Mouse (Mus musculus): Measurements from ENCODE around the gene Stim1. TPM values are rescaled to one million over a fixed set of nuclear protein-coding genes. Genes with fewer than 3 reads are reported as not detected.

The Stim1 gene
- polyA plus RNA-seq, 1 experiment from 2014 or later, result 36.4 TPM

DNA sequence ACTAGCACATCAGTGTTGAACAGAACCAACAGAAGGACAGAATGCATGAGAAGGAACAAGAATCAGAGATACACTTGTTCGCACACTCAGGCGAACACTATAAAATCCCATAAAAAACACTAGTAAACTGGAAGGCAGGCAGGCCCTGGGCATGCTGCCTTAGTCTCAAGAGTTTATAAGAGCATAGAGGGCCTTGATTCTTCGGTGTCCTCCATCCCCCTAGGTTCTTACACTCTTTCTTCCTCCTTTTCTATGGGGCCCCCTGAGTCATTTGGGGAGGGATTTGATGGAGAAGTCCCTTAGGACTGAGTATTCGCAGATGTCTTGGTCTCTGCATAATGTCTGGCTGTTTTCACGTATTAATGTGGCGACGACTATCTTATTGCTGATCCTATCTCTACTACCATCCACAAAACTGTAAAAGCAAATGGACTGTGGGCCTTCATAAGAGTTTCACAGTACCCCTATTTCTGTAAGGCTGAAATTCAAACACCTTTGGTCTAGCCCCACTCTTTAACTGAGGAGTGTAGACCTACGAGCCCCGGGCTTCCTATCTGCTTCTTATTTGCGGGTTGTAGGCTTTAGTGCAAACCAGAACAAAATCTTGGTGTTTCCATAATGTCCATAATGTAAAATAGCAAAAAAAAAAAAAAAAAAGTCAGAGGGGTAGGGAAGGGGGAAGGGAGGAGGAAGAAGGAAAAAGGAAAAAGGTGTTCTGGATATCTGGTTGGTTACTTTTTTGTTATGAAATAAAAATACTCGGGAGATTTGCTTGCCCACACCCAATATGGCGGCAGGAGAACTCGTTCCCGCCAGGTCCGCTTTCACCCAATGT lies 173.4 kb downstream of the Stim1 start:
- DNase-seq (ENCODE audit: low spot score), result no peak
- Histone ChIP-seq H3K36me3 (ENCODE audit: control insufficient read depth, insufficient read depth, low read length) (peaks cover 23% of the 10 kb centered on the region), H3K27ac (replicated peaks; ENCODE audit: low read depth, low read length) (peak overlapping the region; percentile 92), H3K4me3 (ENCODE audit: low read depth, low read length) (peak overlapping the region; percentile 91), H3K4me1 (ENCODE audit: control insufficient read depth, insufficient read depth, low read length) (peaks cover 13% of the 10 kb centered on the region), H3K27me3 (replicated peaks; ENCODE audit: control insufficient read depth, insufficient read depth, low read length) (no peaks in the 10 kb centered on the region; the same call in 1 of the 2 replicates), H3K9ac (ENCODE audit: low read depth, low read length) (no peak overlapping the region; the same call in 1 of the 2 replicates), H3K4me2 (ENCODE audit: low read depth, low read length) (peak overlapping the region; percentile 61), H3K9me3 (ENCODE audit: control insufficient read depth, low read length) (no peaks in the 10 kb centered on the region)
- WGBS, result 51% methylated on average over 15 of the region's 15 CpGs
- ATAC-seq (ENCODE audit: low read depth), result no peak

DNA sequence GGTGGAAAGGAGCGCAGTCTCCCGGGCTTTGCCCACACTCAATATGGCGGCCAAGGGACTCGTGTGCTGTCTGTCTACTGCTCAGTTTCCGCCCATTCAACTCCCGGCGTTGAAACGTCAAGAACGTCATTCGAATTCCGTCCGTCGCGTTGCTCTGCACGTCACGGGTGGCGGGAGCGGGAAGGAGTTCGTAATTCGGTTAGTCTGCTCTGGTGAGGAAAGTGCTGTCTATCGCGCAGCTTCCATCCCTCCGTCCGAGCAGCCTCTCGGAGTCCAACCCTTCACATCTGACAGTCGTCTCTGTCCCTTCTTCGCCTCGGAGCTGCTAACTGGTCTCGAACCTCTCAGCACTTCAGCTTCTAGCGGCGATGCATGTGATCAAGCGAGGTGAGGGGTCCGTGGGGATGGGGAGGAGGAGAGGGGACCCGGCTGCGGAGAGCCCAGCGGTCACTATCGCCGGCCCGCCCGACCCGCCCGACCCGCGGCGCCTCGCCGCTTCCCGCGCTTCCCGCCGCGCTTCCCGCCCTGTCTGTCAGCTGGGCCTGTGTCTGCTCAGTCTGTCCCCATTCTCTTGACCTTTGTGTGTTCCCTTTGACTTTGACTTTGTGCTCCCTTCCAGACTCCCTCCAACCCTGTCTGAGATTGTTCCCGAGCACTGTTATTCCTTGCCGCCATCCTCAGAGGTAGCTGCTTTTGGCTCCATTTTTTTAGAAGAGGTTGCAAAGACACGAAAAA lies 174.2 kb downstream of the Stim1 start, which contains the start of gene Rrm1:
Gene Rrm1, plus strand, starts transcription at position 39 of the 735 bp plus-strand sequence.
- H3K4me3 ChIP-seq (ENCODE audit: low read depth, low read length), result peak within 1 kb of the TSS; percentile 91
- H3K27ac ChIP-seq (replicated peaks; ENCODE audit: low read depth, low read length), result peak within 1 kb of the TSS; percentile 92
- H3K36me3 ChIP-seq (ENCODE audit: control insufficient read depth, insufficient read depth, low read length), result peaks cover 31% of the 10 kb centered on the region
- DNase-seq (ENCODE audit: low spot score), result peak; percentile 99
- H3K9me3 ChIP-seq (ENCODE audit: control insufficient read depth, low read length), result no peaks in the 10 kb centered on the region
- peak; percentile 99 for ATAC-seq (ENCODE audit: low read depth)
- H3K27me3 ChIP-seq (replicated peaks; ENCODE audit: control insufficient read depth, insufficient read depth, low read length), result no peaks in the 10 kb centered on the region; the same call in 1 of the 2 replicates
- peaks cover 13% of the 10 kb centered on the region for H3K4me1 ChIP-seq (ENCODE audit: control insufficient read depth, insufficient read depth, low read length)
- peak within 1 kb of the TSS; percentile 61 for H3K4me2 ChIP-seq (ENCODE audit: low read depth, low read length)
- WGBS, result under 1% methylated on average over 52 of the region's 56 CpGs
- H3K9ac ChIP-seq (ENCODE audit: low read depth, low read length), result peak within 1 kb of the TSS; percentile 95

DNA sequence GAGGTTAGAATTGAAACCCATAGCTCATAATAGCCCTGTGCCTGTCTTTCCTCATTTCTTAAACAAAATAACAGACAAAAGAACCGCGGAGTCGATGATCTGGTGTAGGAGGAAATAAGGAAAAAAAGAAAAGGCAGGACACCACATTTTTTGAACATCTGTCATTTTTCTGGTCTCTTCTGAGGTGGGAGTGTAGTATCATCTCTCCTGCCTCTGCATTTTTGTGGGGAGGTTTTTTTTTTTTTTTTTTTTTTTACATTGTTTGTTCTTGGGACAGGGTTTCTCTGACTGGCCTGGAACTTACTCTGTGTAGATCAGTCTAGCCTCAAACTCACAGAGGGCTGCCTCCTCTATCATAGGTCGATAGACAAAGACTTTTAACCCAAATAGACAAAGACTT lies 174.8 kb downstream of the Stim1 start:
- DNase-seq (ENCODE audit: low spot score), result no peak

DNA sequence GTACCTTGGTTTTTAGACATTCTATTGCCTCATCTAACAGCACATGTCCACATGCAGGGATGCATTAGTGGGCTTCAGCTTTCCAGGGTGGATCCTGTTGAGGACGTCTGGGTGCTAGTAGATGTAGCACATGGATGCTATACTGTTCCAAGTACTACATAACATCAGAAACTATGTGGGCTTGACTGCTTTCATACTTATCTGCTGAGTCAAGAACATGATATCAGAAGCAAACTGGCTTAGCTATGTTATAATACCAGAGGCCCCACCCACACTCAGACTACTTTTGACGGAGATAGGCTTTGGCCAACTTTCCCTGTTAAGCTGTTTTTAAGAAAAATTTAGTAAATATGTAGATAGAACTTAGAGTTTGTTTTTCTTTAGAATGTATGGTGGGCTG lies 176.7 kb downstream of the Stim1 start:
- Histone ChIP-seq H3K9me3 (ENCODE audit: control insufficient read depth, low read length) (no peaks in the 10 kb centered on the region), H3K4me2 (ENCODE audit: low read depth, low read length) (no peak overlapping the region), H3K36me3 (ENCODE audit: control insufficient read depth, insufficient read depth, low read length) (peaks cover 52% of the 10 kb centered on the region), H3K9ac (ENCODE audit: low read depth, low read length) (no peak overlapping the region), H3K4me3 (ENCODE audit: low read depth, low read length) (no peak overlapping the region), H3K4me1 (ENCODE audit: control insufficient read depth, insufficient read depth, low read length) (peaks cover 13% of the 10 kb centered on the region), H3K27ac (replicated peaks; ENCODE audit: low read depth, low read length) (no peak overlapping the region), H3K27me3 (replicated peaks; ENCODE audit: control insufficient read depth, insufficient read depth, low read length) (no peaks in the 10 kb centered on the region; the same call in 1 of the 2 replicates)
- WGBS, result 80% methylated on average over 2 of the region's 2 CpGs
- ATAC-seq (ENCODE audit: low read depth) (no peak), DNase-seq (ENCODE audit: low spot score) (no peak)

More for the DNA sequence above, 174.8 kb downstream of the Stim1 start:
- WGBS, result 0% methylated on average over 4 of the region's 4 CpGs
- Histone ChIP-seq H3K27ac (replicated peaks; ENCODE audit: low read depth, low read length) (peak overlapping the region; percentile 92), H3K36me3 (ENCODE audit: control insufficient read depth, insufficient read depth, low read length) (peaks cover 36% of the 10 kb centered on the region), H3K4me2 (ENCODE audit: low read depth, low read length) (peak overlapping the region; percentile 61), H3K27me3 (replicated peaks; ENCODE audit: control insufficient read depth, insufficient read depth, low read length) (no peaks in the 10 kb centered on the region; the same call in 1 of the 2 replicates), H3K9me3 (ENCODE audit: control insufficient read depth, low read length) (no peaks in the 10 kb centered on the region), H3K9ac (ENCODE audit: low read depth, low read length) (peak overlapping the region; percentile 95), H3K4me3 (ENCODE audit: low read depth, low read length) (peak overlapping the region; percentile 91), H3K4me1 (ENCODE audit: control insufficient read depth, insufficient read depth, low read length) (peaks cover 13% of the 10 kb centered on the region)
- ATAC-seq (ENCODE audit: low read depth), result no peak

DNA sequence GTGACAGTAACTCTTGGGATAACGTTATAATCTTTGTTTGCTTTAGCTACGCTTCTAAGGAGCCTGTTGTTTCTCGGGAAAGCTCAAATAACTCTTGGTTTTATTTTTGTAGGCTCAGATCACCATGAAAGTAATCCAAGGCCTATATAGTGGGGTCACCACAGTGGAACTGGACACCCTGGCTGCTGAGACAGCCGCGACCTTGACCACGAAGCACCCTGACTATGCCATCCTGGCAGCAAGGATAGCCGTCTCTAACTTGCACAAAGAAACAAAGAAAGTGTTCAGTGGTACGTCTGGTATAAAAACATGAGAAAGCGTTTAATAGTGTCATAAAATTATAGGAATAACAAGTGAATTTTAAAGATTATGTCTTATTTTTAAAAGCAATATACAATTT lies 178.8 kb downstream of the Stim1 start:
- Histone ChIP-seq H3K9me3 (ENCODE audit: control insufficient read depth, low read length) (no peaks in the 10 kb centered on the region), H3K4me1 (ENCODE audit: control insufficient read depth, insufficient read depth, low read length) (peaks cover 13% of the 10 kb centered on the region), H3K4me2 (ENCODE audit: low read depth, low read length) (no peak overlapping the region), H3K9ac (ENCODE audit: low read depth, low read length) (no peak overlapping the region), H3K4me3 (ENCODE audit: low read depth, low read length) (no peak overlapping the region), H3K36me3 (ENCODE audit: control insufficient read depth, insufficient read depth, low read length) (peaks cover 73% of the 10 kb centered on the region), H3K27ac (replicated peaks; ENCODE audit: low read depth, low read length) (no peak overlapping the region), H3K27me3 (replicated peaks; ENCODE audit: control insufficient read depth, insufficient read depth, low read length) (no peaks in the 10 kb centered on the region)
- ATAC-seq (ENCODE audit: low read depth) (no peak), DNase-seq (ENCODE audit: low spot score) (no peak)
- 91% methylated on average over 9 of the region's 9 CpGs for WGBS

DNA sequence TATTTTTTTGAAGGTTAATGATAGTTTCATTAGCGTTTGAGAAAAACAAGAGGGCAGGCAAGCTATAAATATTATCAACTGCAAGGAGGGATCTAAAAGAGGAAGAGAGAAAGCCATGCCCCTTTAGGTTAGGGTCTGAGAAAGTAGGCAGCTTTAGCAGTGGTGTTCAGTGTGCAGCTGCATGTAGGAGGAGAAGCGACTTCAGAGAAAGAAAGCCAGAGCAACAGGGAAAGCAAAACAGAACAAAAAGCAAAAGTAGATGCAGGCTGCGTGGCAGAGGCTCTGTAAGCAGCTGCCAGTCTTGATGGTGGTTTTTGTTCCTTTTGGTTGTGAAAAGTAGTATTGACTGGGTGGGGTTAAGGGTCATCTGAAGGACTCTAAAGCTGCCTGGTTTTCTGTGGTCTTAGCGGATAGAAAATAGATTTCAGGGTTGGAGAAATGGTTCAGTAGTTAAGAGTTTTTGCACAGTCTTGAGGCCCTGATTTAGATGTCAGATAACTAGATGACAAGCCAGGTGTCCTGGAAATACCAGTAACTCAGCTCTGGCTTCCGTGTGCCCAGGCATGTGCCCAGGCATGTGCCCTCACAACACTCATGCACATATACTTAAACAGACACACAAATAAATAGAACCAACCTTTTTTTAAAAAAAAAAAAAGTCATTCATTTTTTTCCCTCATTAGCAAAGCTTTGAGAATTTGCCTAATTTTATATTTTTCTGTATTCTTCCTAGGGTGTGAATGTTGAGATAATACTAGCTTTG lies 191.2 kb downstream of the Stim1 start:
- ATAC-seq (ENCODE audit: low read depth) (no peak), DNase-seq (ENCODE audit: low spot score) (no peak)
- Histone ChIP-seq H3K4me1 (ENCODE audit: control insufficient read depth, insufficient read depth, low read length) (no peaks in the 10 kb centered on the region), H3K36me3 (ENCODE audit: control insufficient read depth, insufficient read depth, low read length) (peaks cover 97% of the 10 kb centered on the region), H3K4me2 (ENCODE audit: low read depth, low read length) (no peak overlapping the region), H3K9ac (ENCODE audit: low read depth, low read length) (no peak overlapping the region), H3K9me3 (ENCODE audit: control insufficient read depth, low read length) (no peaks in the 10 kb centered on the region), H3K4me3 (ENCODE audit: low read depth, low read length) (no peak overlapping the region), H3K27me3 (replicated peaks; ENCODE audit: control insufficient read depth, insufficient read depth, low read length) (no peaks in the 10 kb centered on the region), H3K27ac (replicated peaks; ENCODE audit: low read depth, low read length) (no peak overlapping the region)
- 88% methylated on average over 5 of the region's 5 CpGs for WGBS

DNA sequence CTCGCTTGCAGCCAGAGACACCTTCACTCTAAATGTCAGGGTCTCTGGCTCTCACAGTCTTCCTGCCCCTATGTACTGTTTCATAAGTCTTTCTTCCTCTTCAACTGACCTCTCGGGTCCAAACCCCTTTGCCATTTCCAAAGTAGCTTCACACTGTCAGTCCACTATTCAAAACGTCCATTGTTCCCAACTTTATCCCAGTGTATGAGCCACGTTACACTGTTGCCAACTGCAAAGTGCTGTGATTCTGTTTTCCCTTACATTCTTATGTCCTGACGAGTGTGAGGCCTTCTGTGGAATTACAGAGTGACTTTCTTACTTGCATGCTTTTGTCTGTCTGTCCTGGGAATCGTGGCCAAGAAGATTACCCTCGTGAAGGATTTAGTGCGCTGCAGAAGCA lies 200.0 kb downstream of the Stim1 start:
- peaks cover 71% of the 10 kb centered on the region for H3K36me3 ChIP-seq (ENCODE audit: control insufficient read depth, insufficient read depth, low read length)
- H3K27ac ChIP-seq (replicated peaks; ENCODE audit: low read depth, low read length), result no peak overlapping the region
- no peak overlapping the region for H3K9ac ChIP-seq (ENCODE audit: low read depth, low read length)
- no peak overlapping the region for H3K4me3 ChIP-seq (ENCODE audit: low read depth, low read length)
- 85% methylated on average over 8 of the region's 8 CpGs for WGBS
- no peak overlapping the region for H3K4me2 ChIP-seq (ENCODE audit: low read depth, low read length)
- DNase-seq (ENCODE audit: low spot score) (no peak), ATAC-seq (ENCODE audit: low read depth) (no peak)
- H3K27me3 ChIP-seq (replicated peaks; ENCODE audit: control insufficient read depth, insufficient read depth, low read length), result no peaks in the 10 kb centered on the region
- H3K4me1 ChIP-seq (ENCODE audit: control insufficient read depth, insufficient read depth, low read length), result no peaks in the 10 kb centered on the region
- H3K9me3 ChIP-seq (ENCODE audit: control insufficient read depth, low read length), result no peaks in the 10 kb centered on the region

DNA sequence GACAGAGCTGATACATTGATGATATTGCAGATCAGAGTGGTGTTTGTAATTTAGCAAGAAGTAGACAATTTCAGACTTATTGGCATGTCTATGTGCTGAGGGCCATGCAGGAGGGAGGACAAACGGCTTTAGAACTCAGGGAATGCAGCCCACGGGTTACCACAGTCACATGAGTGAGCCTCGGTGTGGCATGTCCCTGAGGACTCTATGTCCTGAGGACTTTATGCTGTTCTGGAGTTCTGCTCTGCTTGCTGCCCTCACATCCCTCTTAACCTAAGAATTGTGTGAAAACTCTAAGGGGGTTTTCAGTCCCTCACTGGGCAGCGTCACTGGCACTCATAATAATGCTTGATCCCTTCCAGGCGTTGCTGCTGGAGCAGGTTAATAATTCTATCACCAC lies 205.1 kb downstream of the Stim1 start:
- 59% methylated on average over 5 of the region's 5 CpGs for WGBS
- H3K4me1 ChIP-seq (ENCODE audit: control insufficient read depth, insufficient read depth, low read length), result no peaks in the 10 kb centered on the region
- H3K27ac ChIP-seq (replicated peaks; ENCODE audit: low read depth, low read length), result no peak overlapping the region
- no peak overlapping the region for H3K4me3 ChIP-seq (ENCODE audit: low read depth, low read length)
- ATAC-seq (ENCODE audit: low read depth) (no peak), DNase-seq (ENCODE audit: low spot score) (no peak)
- peaks cover 21% of the 10 kb centered on the region for H3K36me3 ChIP-seq (ENCODE audit: control insufficient read depth, insufficient read depth, low read length)
- H3K9ac ChIP-seq (ENCODE audit: low read depth, low read length), result no peak overlapping the region
- no peaks in the 10 kb centered on the region for H3K9me3 ChIP-seq (ENCODE audit: control insufficient read depth, low read length)
- H3K4me2 ChIP-seq (ENCODE audit: low read depth, low read length), result no peak overlapping the region
- H3K27me3 ChIP-seq (replicated peaks; ENCODE audit: control insufficient read depth, insufficient read depth, low read length), result no peaks in the 10 kb centered on the region
